Mouse (Mus musculus) bone marrow macrophage, adult 2 months (primary cell): Measurements from ENCODE around the gene Nim1k.

Experiments used
- CTCF ChIP-seq: IDR thresholded peaks from 2 replicates; pipeline ENCODE4 v1.5.1; 2012; ENCODE audit warnings: low read depth, mild to moderate bottlenecking, low read length, moderate library complexity
- POLR2A ChIP-seq: IDR thresholded peaks from 2 replicates; pipeline ENCODE4 v1.6.1; 2012; ENCODE audit warnings: mild to moderate bottlenecking, low read depth, low read length, borderline replicate concordance

DNA sequence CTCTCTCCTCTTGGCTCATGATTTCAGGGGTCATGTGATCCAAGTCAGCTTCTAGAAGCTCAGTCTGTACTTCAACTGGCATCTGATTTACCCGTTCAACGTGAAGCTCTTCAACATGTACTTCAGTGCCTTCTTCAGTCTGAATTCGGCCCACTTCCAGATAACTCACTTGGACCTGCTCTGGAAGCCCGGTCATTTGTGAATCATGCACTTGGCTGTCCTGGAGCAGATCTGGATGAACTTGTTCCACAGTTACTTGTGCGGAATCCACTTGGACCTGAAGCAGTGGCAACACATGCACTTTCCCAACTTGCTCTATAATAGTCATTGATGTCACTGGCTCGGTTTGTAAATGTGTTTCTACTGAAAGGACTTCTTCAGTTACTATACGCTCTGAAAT is 10.8 kb upstream of the Nim1k start:
- TF ChIP-seq POLR2A = no peak
- TF ChIP-seq CTCF = no peak
